12 mouse cellular contexts compared by ENCODE assay signal in the genomic region with DNA sequence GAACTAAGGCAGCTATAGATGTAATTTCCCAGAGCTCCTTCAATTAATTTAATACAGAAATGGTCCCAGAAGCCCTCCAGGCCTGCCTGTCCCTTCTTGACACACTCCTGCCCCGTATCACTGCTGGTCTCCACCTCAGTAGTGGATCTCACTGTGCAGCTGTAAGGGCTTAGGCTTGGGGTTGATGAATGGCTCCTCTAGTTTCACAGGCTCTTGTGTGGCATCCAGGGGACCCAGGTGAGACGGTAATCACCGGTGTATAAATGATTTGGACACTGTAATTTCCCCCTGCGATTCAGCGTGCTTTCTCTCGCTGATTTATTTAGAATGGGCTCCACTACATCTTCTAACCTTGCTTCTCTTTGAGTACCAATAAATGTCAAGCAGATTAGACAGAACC.
"Had no signal": no experiment of that assay in that cellular context is flagged by ENCODE, and none has a peak within 500 bp of the region (broad histone marks: within the 10 kb centered on the region; RNA-seq: fewer than 3 reads in every experiment).

No protein-coding gene starts in this region.

- H3K4me1 ChIP-seq: liver, embryonic 12.5 days had no signal

- H3K27ac ChIP-seq: intestine, embryonic 15.5 days; left cerebral cortex, adult 2 months; limb, embryonic 15.5 days; liver, embryonic 12.5 days; lung, embryonic 15.5 days; midbrain, embryonic 10.5 days had no signal

- H3K9ac ChIP-seq: intestine, embryonic 15.5 days; limb, embryonic 15.5 days; liver, embryonic 12.5 days; lung, embryonic 15.5 days had no signal

- H3K36me3 ChIP-seq: intestine, embryonic 15.5 days; limb, embryonic 15.5 days; liver, embryonic 12.5 days; lung, embryonic 15.5 days; midbrain, embryonic 10.5 days had no signal

- H3K4me3 ChIP-seq: intestine, embryonic 15.5 days; left cerebral cortex, adult 2 months; limb, embryonic 15.5 days; liver, embryonic 12.5 days; lung, embryonic 15.5 days; midbrain, embryonic 10.5 days had no signal

- DNase-seq: kidney, adult 18-20 months; kidney, postnatal 10 days; midbrain, embryonic 14.5 days; right cerebral cortex, adult 18-20 months; right cerebral cortex, postnatal 25 days; thymus, postnatal 4 days had no signal

- H3K9me3 ChIP-seq: intestine, embryonic 15.5 days; limb, embryonic 15.5 days; liver, embryonic 12.5 days; lung, embryonic 15.5 days; midbrain, embryonic 10.5 days had no signal

- H3K27me3 ChIP-seq: intestine, embryonic 15.5 days; limb, embryonic 15.5 days; liver, embryonic 12.5 days; lung, embryonic 15.5 days had no signal

- ATAC-seq: intestine, embryonic 15.5 days; liver, embryonic 12.5 days had no signal

- H3K4me2 ChIP-seq: intestine, embryonic 15.5 days; limb, embryonic 15.5 days; liver, embryonic 12.5 days; lung, embryonic 15.5 days had no signal
